Mouse (Mus musculus) A20 (cell line): ENCODE data around the gene Rhox3g.
"Not testable (repeated sequence)": the region's sequence is repeated elsewhere in the genome, so short reads cannot be mapped to it uniquely, and the experiment has no call there.

Experiments used
- DNase-seq: peaks from one replicate; pipeline ENCODE4 v3.0.0-alpha.2; 2011; ENCODE audit warnings: low read depth, low spot score

Gene Rhox3g

GRCm38 (mm10) chrX:37628512-37628911 is at the start of gene Rhox3g:
Gene Rhox3g, minus strand, starts transcription at chrX:37628612.
- DNase-seq: not testable (repeated sequence)

DNA sequence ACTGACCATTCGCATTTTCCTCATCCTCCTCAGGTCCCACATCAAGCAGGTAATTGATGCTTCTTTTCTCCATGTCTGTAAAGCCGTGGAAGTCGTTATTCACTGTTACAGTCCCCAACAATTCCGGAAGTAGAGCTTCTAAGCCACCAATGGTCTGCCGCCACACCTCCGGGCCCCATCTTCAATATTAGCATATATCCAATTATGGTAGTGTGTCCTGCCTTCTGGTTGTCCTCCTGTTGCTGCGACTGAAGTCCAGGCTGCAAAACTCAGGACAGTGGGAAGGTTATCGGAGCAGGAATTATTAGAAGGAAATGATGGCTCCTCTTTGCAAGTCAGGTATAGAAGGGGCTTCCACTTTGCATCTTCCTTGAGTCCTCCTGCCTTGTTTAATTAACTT is 44.8 kb upstream of the Rhox3g start, which contains the start of gene Rhox2h:
Gene Rhox2h (minus strand): TSS at position 101 of the 400 bp plus-strand sequence.
- DNase-seq: not testable (repeated sequence)

DNA sequence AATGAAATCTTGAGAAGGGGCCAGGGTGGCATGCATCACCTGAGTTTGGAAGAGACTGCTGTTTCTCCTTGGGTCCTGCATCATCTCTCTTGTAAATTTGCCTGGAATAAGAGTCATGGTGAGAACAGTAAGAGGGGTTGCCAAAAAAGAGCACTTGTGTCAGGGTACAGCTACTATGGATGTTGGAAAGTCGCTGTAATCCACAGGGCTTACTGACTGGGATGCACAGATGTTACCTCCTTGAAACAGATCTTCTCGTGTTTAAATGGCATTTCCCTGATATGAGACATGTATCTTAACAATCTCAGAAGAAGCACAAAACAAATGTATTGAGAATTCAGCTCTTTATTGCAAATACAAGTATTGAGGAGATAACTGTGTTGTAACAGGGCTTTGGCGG is 40.3 kb upstream of the Rhox3g start, which contains the start of gene Rhox3h:
Gene Rhox3h (minus strand): TSS at position 101 of the 400 bp plus-strand sequence.
- DNase-seq: not testable (repeated sequence)

DNA sequence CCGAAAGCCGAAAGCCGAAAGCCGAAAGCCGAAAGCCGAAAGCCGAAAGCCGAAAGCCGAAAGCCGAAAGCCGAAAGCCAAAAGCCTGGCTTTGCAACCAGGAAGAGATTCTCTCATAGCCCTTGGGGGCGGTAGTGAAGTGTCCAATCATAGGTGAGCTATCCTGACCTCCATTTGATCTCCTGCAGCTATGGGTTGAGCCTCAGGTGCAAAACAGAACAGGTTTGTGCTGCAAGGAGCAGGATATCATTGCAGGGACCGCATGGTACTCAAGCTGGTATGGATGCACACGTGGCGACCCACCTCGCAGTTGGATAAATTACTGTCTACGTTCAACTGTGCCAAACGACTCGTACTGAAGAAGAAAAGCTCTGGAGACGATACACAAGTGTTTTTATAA is 22.8 kb upstream of the Rhox3g start, which contains the start of gene Rhox4g:
Gene Rhox4g (minus strand): TSS at position 101 of the 400 bp plus-strand sequence.
- DNase-seq: not testable (repeated sequence)

GRCm38 (mm10) chrX:37643370-37643769 is 15.0 kb upstream of the Rhox3g start, which contains the start of gene Rhox2g:
Gene Rhox2g, minus strand, starts transcription at chrX:37643470.
- DNase-seq: not testable (repeated sequence)

GRCm38 (mm10) chrX:37607604-37608003 is 20.8 kb downstream of the Rhox3g start, which contains the start of gene Rhox4f:
Gene Rhox4f, minus strand, starts transcription at chrX:37607704.
- not testable (repeated sequence) for DNase-seq

DNA sequence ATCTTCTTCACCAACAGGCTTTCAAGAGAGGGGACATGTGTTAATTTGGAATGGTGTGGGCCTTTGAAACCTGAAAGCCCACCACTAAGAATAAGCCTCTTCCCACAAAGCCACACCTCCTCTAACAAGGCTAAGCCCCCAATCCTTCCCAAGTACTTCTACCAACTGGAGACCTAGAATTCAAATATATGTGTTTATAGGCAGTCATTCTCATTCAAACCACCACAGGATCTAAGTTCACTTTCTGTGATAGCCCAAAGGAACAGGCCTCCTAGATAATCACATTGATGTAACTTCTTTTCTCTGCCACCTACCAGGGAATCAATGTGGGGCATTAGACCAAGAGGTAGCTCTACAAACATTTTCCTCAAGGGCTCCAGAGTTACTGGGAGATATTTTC is 47.7 kb downstream of the Rhox3g start, which contains the start of gene Rhox3f:
Gene Rhox3f (plus strand): TSS at position 301 of the 400 bp plus-strand sequence.
- not testable (repeated sequence) for DNase-seq
